Mouse (Mus musculus) neural tube, embryonic 13.5 days (tissue): ENCODE measurements around the gene Thumpd1. TPM values are rescaled to one million over a fixed set of nuclear protein-coding genes. Genes with fewer than 3 reads are reported as not detected.
"Not testable (repeated sequence)": the region's sequence is repeated elsewhere in the genome, so short reads cannot be mapped to it uniquely, and the experiment has no call there.

Experiments
- ATAC-seq: fragments of 200-750 bp; cut with Nextera tagmentation; 2 replicates; pipeline ENCODE4 v1.8.0; 2017; ENCODE audit warnings: low read depth, mild to moderate bottlenecking, moderate TSS enrichment, moderate library complexity
- H3K27ac ChIP-seq: fragments of 300-500 bp; sonication (generic); replicated peaks from 2 replicates; pipeline ENCODE4 v1.5.1; 2015; ENCODE audit warnings: moderate library complexity, mild to moderate bottlenecking, inconsistent platforms
- H3K27me3 ChIP-seq: fragments of 300-500 bp; sonication (generic); 2 replicates; pipeline ENCODE4 v1.6.1; 2015; ENCODE audit warnings: mild to moderate bottlenecking, inconsistent platforms
- H3K36me3 ChIP-seq: fragments of 300-500 bp; sonication (generic); 2 replicates; pipeline ENCODE4 v1.6.1; 2015; ENCODE audit warnings: mild to moderate bottlenecking, inconsistent platforms
- H3K4me1 ChIP-seq: fragments of 300-500 bp; sonication (generic); replicated peaks from 2 replicates; pipeline ENCODE4 v1.6.1; 2015; ENCODE audit warnings: inconsistent platforms
- H3K4me2 ChIP-seq: fragments of 300-500 bp; sonication (generic); 2 replicates; pipeline ENCODE4 v1.6.1; 2015; ENCODE audit warnings: inconsistent platforms, mild to moderate bottlenecking, moderate library complexity
- H3K4me3 ChIP-seq: fragments of 300-500 bp; sonication (generic); 2 replicates; pipeline ENCODE4 v1.5.1; 2015; ENCODE audit warnings: mild to moderate bottlenecking, inconsistent platforms
- H3K9ac ChIP-seq: fragments of 300-500 bp; sonication (generic); 2 replicates; pipeline ENCODE4 v1.6.1; 2015; ENCODE audit warnings: moderate library complexity, mild to moderate bottlenecking, inconsistent platforms
- H3K9me3 ChIP-seq: fragments of 300-500 bp; sonication (generic); 2 replicates; pipeline ENCODE4 v1.6.1; 2016; ENCODE audit warnings: inconsistent platforms
- WGBS: fragments of 180-500 bp; shearing (Covaris S2); methylation state at CpG from one replicate; pipeline ENCODE4 v1.1.7; 2015; 5-methylcytosine and 5-hydroxymethylcytosine counted together
- polyA plus RNA-seq: library from polyadenylated mRNA; unstranded; fragments of >200 nt; fragmentation: Nextera tagmentation; extraction: Ambion mirVana; gene quantifications from 2 replicates; pipeline ENCODE4 v1.2.1, GENCODE M21; 2015

The Thumpd1 gene
- 67.5 and 73.4 TPM in 2 replicates for polyA plus RNA-seq

DNA sequence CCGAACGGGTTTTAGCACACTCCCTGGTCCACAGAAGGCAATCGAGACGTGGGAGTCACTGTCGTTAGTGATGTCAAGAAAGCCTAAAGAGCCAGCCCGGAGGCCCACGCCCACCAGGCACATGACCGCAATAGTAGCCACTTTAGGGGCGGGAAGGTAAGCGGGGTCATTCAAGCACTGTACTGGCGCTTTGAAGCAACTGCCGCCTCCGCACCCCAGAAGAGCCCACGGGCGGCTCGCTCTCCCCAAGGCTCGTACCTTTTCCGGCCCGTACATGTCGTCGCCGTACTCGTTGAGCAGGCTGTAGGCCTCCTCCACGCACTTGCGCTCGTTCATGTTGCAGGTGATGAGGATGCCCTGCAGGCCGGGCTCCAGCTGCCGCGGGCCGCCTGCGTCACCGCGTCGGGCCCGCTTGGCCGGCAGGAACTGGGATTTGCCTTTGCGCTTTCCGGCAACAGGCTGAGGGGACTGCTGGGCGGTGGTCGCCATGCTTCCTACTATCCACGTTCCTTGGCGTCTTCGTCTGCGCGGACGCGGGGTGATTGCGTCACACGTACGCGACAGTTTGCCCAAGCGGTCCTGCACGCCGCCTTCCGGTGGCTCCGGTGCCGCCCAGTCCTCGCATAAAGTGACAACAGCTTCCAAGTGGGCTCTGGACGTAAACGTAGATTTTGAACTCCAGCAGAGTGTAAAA is at the start of gene Thumpd1:
Gene Thumpd1 (minus strand): TSS at position 546 of the 694 bp plus-strand sequence.
- Histone ChIP-seq H3K4me3 (peak within 1 kb of the TSS; percentile 99), H3K9ac (peak within 1 kb of the TSS; percentile 92), H3K27me3 (peaks cover 13% of the 10 kb centered on the region; the same call in 1 of the 2 replicates), H3K9me3 (no peaks in the 10 kb centered on the region), H3K36me3 (peaks cover 35% of the 10 kb centered on the region), H3K4me2 (peak within 1 kb of the TSS; percentile 89), H3K4me1 (peaks cover 20% of the 10 kb centered on the region), H3K27ac (peak within 1 kb of the TSS; percentile 70)
- under 1% methylated on average over 60 of the region's 60 CpGs for WGBS
- peak; percentile 98 for ATAC-seq

- Histone ChIP-seq H3K4me3 (no peak overlapping the region), H3K27ac (no peak overlapping the region), H3K27me3 (no peaks in the 10 kb centered on the region), H3K9ac (no peak overlapping the region), H3K9me3 (no peaks in the 10 kb centered on the region), H3K4me2 (no peak overlapping the region), H3K4me1 (no peaks in the 10 kb centered on the region), H3K36me3 (no peaks in the 10 kb centered on the region)
- 94% methylated on average over 8 of the region's 8 CpGs for WGBS
- ATAC-seq, result no peak
Observed at GRCm38 (mm10) chr7:119769895-119770294, 49.3 kb upstream of the Thumpd1 start.

DNA sequence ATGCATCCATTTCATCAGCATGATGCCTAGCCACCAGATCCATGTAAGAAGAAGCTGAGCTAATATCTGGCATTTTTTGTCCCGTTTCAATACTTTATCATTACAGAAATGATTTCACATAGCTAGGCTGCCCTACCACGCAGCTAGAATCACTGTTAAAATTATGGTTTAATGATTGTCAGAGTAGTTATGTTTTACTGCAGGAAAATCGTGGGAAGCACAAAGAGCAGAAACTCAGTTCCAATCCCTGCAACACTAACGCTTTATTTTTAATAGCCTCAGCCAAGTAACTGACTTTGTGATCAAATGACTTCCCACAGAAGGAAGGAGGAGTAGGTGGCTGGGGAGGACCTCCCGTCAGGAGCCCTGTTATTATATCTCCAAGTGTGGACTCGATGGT is 46.4 kb upstream of the Thumpd1 start:
- WGBS, result 79% methylated on average over 6 of the region's 6 CpGs
- Histone ChIP-seq H3K9me3 (no peaks in the 10 kb centered on the region), H3K9ac (no peak overlapping the region), H3K4me3 (no peak overlapping the region), H3K27ac (no peak overlapping the region), H3K36me3 (no peaks in the 10 kb centered on the region), H3K4me1 (no peaks in the 10 kb centered on the region), H3K4me2 (no peak overlapping the region), H3K27me3 (no peaks in the 10 kb centered on the region)
- no peak for ATAC-seq

DNA sequence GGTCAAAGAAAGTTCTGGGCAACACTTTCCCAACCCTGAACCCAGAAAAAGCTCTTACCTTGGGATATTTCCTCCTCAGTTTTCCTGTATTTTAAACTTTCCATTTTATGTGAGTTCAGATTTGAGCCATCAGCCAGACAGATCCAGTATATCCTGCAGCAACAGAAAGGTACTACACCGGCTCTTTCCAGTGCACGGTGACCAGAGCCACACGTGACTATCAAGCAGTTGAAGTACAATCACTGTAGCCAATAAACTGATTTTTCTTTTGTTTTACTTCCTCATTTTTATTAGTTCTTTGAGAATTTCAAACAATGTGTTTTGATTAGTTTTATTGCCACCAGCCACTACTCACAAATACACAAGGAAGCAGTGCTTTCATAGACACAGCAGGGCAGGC is 43.8 kb upstream of the Thumpd1 start:
- WGBS, result 66% methylated on average over 3 of the region's 3 CpGs
- H3K27ac ChIP-seq, result no peak overlapping the region
- H3K27me3 ChIP-seq, result no peaks in the 10 kb centered on the region
- no peak overlapping the region for H3K9ac ChIP-seq
- H3K36me3 ChIP-seq, result no peaks in the 10 kb centered on the region
- no peak overlapping the region for H3K4me2 ChIP-seq
- H3K9me3 ChIP-seq, result no peaks in the 10 kb centered on the region
- ATAC-seq, result no peak
- no peak overlapping the region for H3K4me3 ChIP-seq
- no peaks in the 10 kb centered on the region for H3K4me1 ChIP-seq

- no peaks in the 10 kb centered on the region for H3K27me3 ChIP-seq
- H3K4me3 ChIP-seq, result no peak overlapping the region
- H3K9ac ChIP-seq, result no peak overlapping the region
- no peak overlapping the region for H3K27ac ChIP-seq
- H3K4me2 ChIP-seq, result no peak overlapping the region
- no peaks in the 10 kb centered on the region for H3K36me3 ChIP-seq
- 65% methylated on average over 4 of the region's 4 CpGs for WGBS
- H3K4me1 ChIP-seq, result no peaks in the 10 kb centered on the region
- H3K9me3 ChIP-seq, result no peaks in the 10 kb centered on the region
- no peak for ATAC-seq
Observed at GRCm38 (mm10) chr7:119762166-119762697, 41.6 kb upstream of the Thumpd1 start.

- Histone ChIP-seq H3K4me2 (no peak within 1 kb of the TSS), H3K9ac (no peak within 1 kb of the TSS), H3K4me1 (no peaks in the 10 kb centered on the region), H3K36me3 (no peaks in the 10 kb centered on the region), H3K4me3 (no peak within 1 kb of the TSS), H3K27me3 (no peaks in the 10 kb centered on the region), H3K27ac (no peak within 1 kb of the TSS), H3K9me3 (no peaks in the 10 kb centered on the region)
- 77% methylated on average over 11 of the region's 11 CpGs for WGBS
- ATAC-seq, result no peak
Observed at GRCm38 (mm10) chr7:119760527-119760951, 39.9 kb upstream of the Thumpd1 start, which contains the start of gene Acsm3. Gene Acsm3, plus strand, starts transcription at chr7:119760923.

GRCm38 (mm10) chr7:119753696-119754095 is 33.1 kb upstream of the Thumpd1 start:
- 86% methylated on average over 1 of the region's 1 CpGs for WGBS
- ATAC-seq, result no peak
- H3K4me3 ChIP-seq, result no peak overlapping the region

GRCm38 (mm10) chr7:119749942-119750341 is 29.3 kb upstream of the Thumpd1 start:
- no peak for ATAC-seq
- 74% methylated on average over 2 of the region's 2 CpGs for WGBS
- no peaks in the 10 kb centered on the region for H3K36me3 ChIP-seq

More at GRCm38 (mm10) chr7:119753696-119754095, 33.1 kb upstream of the Thumpd1 start:
- Histone ChIP-seq H3K36me3 (no peaks in the 10 kb centered on the region), H3K4me2 (no peak overlapping the region), H3K27me3 (no peaks in the 10 kb centered on the region), H3K27ac (no peak overlapping the region), H3K9ac (no peak overlapping the region), H3K4me1 (no peaks in the 10 kb centered on the region), H3K9me3 (no peaks in the 10 kb centered on the region)

DNA sequence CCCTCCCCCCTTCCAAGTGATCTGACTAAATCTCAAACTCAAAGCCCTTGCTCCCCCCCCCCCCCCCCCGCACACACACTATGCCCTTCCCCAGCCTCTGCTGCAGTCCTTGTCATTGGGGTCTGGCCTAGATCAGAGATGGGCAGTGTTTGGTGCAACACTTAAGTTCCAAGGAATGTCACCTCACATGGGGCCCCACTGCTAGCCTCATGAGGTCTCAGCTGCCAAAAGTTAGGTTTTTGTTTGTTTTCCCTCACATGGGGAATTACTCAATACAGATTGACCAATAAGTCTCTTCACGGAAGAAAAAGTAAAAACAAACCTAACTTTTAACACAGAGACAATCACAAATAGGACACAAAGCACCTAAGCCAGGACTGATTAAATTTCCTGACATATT is 28.2 kb upstream of the Thumpd1 start:
- Histone ChIP-seq H3K27me3 (0 out of 2 replicates have a peak, but pooled peaks cover 8% of the 10 kb centered on the region), H3K9ac (no peak overlapping the region), H3K4me1 (peaks cover 6% of the 10 kb centered on the region), H3K9me3 (no peaks in the 10 kb centered on the region), H3K4me3 (no peak overlapping the region), H3K36me3 (no peaks in the 10 kb centered on the region), H3K27ac (no peak overlapping the region), H3K4me2 (no peak overlapping the region)
- 94% methylated on average over 1 of the region's 2 CpGs for WGBS
- ATAC-seq, result no peak

More at GRCm38 (mm10) chr7:119749942-119750341, 29.3 kb upstream of the Thumpd1 start:
- H3K27me3 ChIP-seq, result no peaks in the 10 kb centered on the region
- no peak overlapping the region for H3K27ac ChIP-seq
- no peak overlapping the region for H3K4me3 ChIP-seq
- no peaks in the 10 kb centered on the region for H3K4me1 ChIP-seq
- H3K9ac ChIP-seq, result no peak overlapping the region
- no peaks in the 10 kb centered on the region for H3K9me3 ChIP-seq
- no peak overlapping the region for H3K4me2 ChIP-seq

GRCm38 (mm10) chr7:119745869-119746268 is 25.3 kb upstream of the Thumpd1 start:
- H3K4me1 ChIP-seq, result peaks cover 6% of the 10 kb centered on the region
- WGBS, result 82% methylated on average over 1 of the region's 1 CpGs
- no peaks in the 10 kb centered on the region for H3K36me3 ChIP-seq
- no peak overlapping the region for H3K4me2 ChIP-seq
- H3K4me3 ChIP-seq, result no peak overlapping the region
- H3K27ac ChIP-seq, result no peak overlapping the region
- H3K9me3 ChIP-seq, result no peaks in the 10 kb centered on the region
- ATAC-seq, result no peak
- 0 out of 2 replicates have a peak, but pooled peaks cover 8% of the 10 kb centered on the region for H3K27me3 ChIP-seq
- H3K9ac ChIP-seq, result no peak overlapping the region

- ATAC-seq, result no peak
- Histone ChIP-seq H3K4me1 (peaks cover 6% of the 10 kb centered on the region), H3K9ac (no peak overlapping the region; the same call in 1 of the 2 replicates), H3K36me3 (no peaks in the 10 kb centered on the region), H3K4me3 (peak overlapping the region; percentile 9; the same call in 1 of the 2 replicates), H3K27me3 (0 out of 2 replicates have a peak, but pooled peaks cover 8% of the 10 kb centered on the region), H3K9me3 (no peaks in the 10 kb centered on the region), H3K27ac (no peak overlapping the region), H3K4me2 (peak overlapping the region; percentile 42)
- 9% methylated on average over 34 of the region's 34 CpGs for WGBS
Observed at GRCm38 (mm10) chr7:119744321-119744720, 23.7 kb upstream of the Thumpd1 start.

DNA sequence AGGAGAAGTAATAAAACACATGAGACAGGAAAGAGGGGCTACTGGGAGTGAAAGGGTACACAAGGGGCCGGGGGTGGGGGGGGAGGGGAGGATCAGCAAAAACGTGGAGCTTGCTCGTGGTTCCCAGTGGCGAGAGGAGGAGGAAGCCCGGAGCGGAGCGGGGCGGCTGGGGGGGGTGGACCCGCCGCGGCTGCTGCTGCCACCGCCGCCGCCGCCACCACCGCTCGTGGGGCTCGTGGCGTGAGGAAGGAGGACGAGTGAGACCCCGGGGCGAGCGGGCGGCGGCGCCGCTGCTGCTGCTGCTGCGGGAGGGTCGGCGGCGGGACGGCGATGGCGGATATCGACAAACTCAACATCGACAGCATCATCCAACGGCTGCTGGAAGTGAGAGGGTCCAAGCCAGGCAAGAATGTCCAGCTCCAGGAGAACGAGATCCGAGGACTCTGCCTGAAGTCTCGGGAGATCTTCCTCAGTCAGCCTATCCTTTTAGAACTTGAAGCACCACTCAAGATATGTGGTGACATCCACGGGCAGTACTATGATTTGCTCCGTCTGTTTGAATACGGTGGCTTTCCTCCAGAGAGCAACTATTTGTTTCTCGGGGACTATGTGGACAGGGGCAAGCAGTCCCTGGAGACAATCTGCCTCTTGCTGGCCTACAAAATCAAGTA is 19.3 kb upstream of the Thumpd1 start:
- H3K36me3 ChIP-seq, H3K9me3 ChIP-seq, H3K27me3 ChIP-seq, H3K4me1 ChIP-seq, H3K27ac ChIP-seq: not testable (repeated sequence)
- ATAC-seq, result peak; percentile 82
- Histone ChIP-seq H3K9ac (peak overlapping the region; percentile 65), H3K4me3 (peak overlapping the region; percentile 40), H3K4me2 (peak overlapping the region; percentile 52)
- 1% methylated on average over 35 of the region's 44 CpGs for WGBS
